In the genomic region with DNA sequence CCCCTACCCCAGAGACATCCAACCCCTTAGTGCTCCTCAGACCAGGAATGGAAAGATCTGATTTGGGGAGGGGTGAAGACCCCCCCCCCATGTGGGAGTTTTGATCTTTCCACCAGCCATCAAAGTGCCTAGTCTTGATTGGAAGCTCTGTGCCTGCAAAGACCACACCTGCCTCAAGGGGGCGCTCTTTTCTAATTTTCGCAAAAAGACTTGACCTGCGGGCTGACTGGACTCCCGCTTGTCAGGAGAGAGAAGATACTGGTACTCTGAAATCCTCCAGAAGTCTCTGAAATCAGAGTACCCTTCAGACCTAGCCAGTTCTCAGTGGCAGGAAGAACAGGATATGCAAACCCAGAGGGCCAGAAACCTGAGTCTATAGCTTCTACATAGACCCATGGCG, we compare ENCODE assay signal across 8 mouse cellular contexts. TPM values are rescaled to one million over a fixed set of nuclear protein-coding genes. Genes with fewer than 3 reads are reported as not detected.
DNase-seq lines count a peak whose midpoint lies in the region.

No protein-coding gene starts in this region.

- intact Hi-C loops in left cerebral cortex, postnatal 25 days (cut with DNase I): loop anchor here (2.0 kb wide), 1 partner anchor 16 kb away; no protein-coding TSS in a partner anchor

- peak; percentile 57 to 78 for DNase-seq in layer of hippocampus, adult 18-20 months (ENCODE audit: low spot score in 2 of 2)
- no peak for DNase-seq in layer of hippocampus, adult 9-10 months (ENCODE audit: low spot score)
- peak; percentile 78 for DNase-seq in R1 (ENCODE audit: low read depth, low spot score)
- DNase-seq in cerebellum, postnatal 25 days: peak; percentile 64 to 77
- DNase-seq in gastrocnemius, adult 8-10 months (ENCODE audit: low spot score in 2 of 2): peak; percentile 16 to 21
- peak; percentile 55 to 66 for DNase-seq in left cerebral cortex, postnatal 25 days (ENCODE audit: low spot score in 2 of 2)
- peak; percentile 78 for DNase-seq in neural tube, embryonic 10.5 days (ENCODE audit: extremely low spot score, low spot score)
- peak; percentile 62 for DNase-seq in thymus, postnatal 4 days

RNA-seq across cellular contexts. Expression of gene Rhcg, which starts 40.8 kb away (rescaled TPM):
- total RNA-seq in layer of hippocampus, adult 18-20 months (2021): 1 to 10 TPM in 1 of 2 experiments, under 1 TPM in 1; 0.82 to 1.8 TPM
- total RNA-seq in gastrocnemius, adult 8-10 months (2022): under 1 TPM in 1 of 4 experiments, not detected in 3; 0.15 TPM
- total RNA-seq in left cerebral cortex, postnatal 25 days (2021): 1 to 10 TPM; 2.0 to 2.8 TPM
